ENCODE assay signal across 22 mouse cellular contexts in the genomic region with DNA sequence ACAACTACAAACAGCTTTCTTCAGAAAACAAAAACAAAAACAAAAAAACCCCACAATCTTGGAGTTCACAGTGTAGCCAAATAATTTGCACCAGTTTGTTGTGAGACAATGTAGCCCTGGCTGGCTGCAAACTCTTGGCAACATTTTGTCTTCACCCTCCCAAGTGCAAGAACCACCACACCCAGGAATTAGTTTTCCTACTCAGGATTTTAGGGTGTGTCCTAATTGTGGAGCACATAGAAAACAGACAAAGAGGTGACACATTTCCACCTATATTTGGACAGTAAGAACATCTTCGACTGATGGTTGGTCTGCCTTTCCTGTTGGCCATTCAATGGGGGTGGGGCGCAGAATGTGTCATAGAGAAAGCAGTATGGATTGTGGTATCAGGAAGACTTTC. TPM values are rescaled to one million over a fixed set of nuclear protein-coding genes. Genes with fewer than 3 reads are reported as not detected.
"Had no signal": no experiment of that assay in that cellular context is flagged by ENCODE, and none has a peak within 500 bp of the region (broad histone marks: within the 10 kb centered on the region; RNA-seq: fewer than 3 reads in every experiment).

No protein-coding gene starts in this region.

- H3K27me3 ChIP-seq: limb, embryonic 13.5 days; liver, embryonic 12.5 days; liver, embryonic 15.5 days; lung, embryonic 15.5 days; midbrain, embryonic 12.5 days; midbrain, embryonic 15.5 days; neural tube, embryonic 12.5 days; neural tube, embryonic 15.5 days; stomach, embryonic 15.5 days had no signal

- H3K9ac ChIP-seq: limb, embryonic 13.5 days; liver, embryonic 12.5 days; liver, embryonic 15.5 days; lung, embryonic 15.5 days; midbrain, embryonic 12.5 days; midbrain, embryonic 15.5 days; neural tube, embryonic 12.5 days; neural tube, embryonic 15.5 days; stomach, embryonic 15.5 days had no signal

- H3K27ac ChIP-seq: layer of hippocampus, adult 2 months; limb, embryonic 10.5 days; limb, embryonic 13.5 days; liver, embryonic 12.5 days; liver, embryonic 15.5 days; lung, embryonic 15.5 days; macrophage; midbrain, embryonic 12.5 days; midbrain, embryonic 15.5 days; neural tube, embryonic 12.5 days; neural tube, embryonic 15.5 days; stomach, embryonic 15.5 days had no signal

- H3K4me3 ChIP-seq: layer of hippocampus, adult 2 months; limb, embryonic 10.5 days; limb, embryonic 13.5 days; liver, embryonic 12.5 days; liver, embryonic 15.5 days; lung, embryonic 15.5 days; midbrain, embryonic 12.5 days; midbrain, embryonic 15.5 days; neural tube, embryonic 12.5 days; neural tube, embryonic 15.5 days; stomach, embryonic 15.5 days had no signal

- H3K9me3 ChIP-seq: limb, embryonic 10.5 days; limb, embryonic 13.5 days; liver, embryonic 12.5 days; liver, embryonic 15.5 days; lung, embryonic 15.5 days; midbrain, embryonic 12.5 days; midbrain, embryonic 15.5 days; neural tube, embryonic 12.5 days; neural tube, embryonic 15.5 days; stomach, embryonic 15.5 days had no signal

- H3K4me2 ChIP-seq: limb, embryonic 13.5 days; liver, embryonic 12.5 days; liver, embryonic 15.5 days; lung, embryonic 15.5 days; midbrain, embryonic 12.5 days; midbrain, embryonic 15.5 days; neural tube, embryonic 12.5 days; neural tube, embryonic 15.5 days; stomach, embryonic 15.5 days had no signal

- H3K36me3 ChIP-seq: limb, embryonic 10.5 days; limb, embryonic 13.5 days; liver, embryonic 12.5 days; liver, embryonic 15.5 days; lung, embryonic 15.5 days; midbrain, embryonic 12.5 days; midbrain, embryonic 15.5 days; neural tube, embryonic 12.5 days; neural tube, embryonic 15.5 days; stomach, embryonic 15.5 days had no signal

- DNase-seq: kidney, postnatal 14 days; layer of hippocampus, adult 9-11 months; liver; lung, postnatal 14 days; right cerebral cortex, adult 18-20 months; right cerebral cortex, postnatal 14 days; right cerebral cortex, postnatal 4 days; spleen, adult 18-20 months; thymus, postnatal 25 days had no signal

- H3K4me1 ChIP-seq: limb, embryonic 10.5 days; limb, embryonic 13.5 days; liver, embryonic 15.5 days; lung, embryonic 15.5 days; midbrain, embryonic 12.5 days; midbrain, embryonic 15.5 days; neural tube, embryonic 12.5 days; neural tube, embryonic 15.5 days; stomach, embryonic 15.5 days had no signal

- ATAC-seq: liver, embryonic 12.5 days; midbrain, embryonic 15.5 days had no signal

RNA-seq across cellular contexts. Expression of a gene that starts 46.8 kb away (rescaled TPM):
- total RNA-seq: megakaryocyte, adult 5-6 weeks had no signal
- polyA plus RNA-seq: macrophage had no signal
